Mouse (Mus musculus) thymus, postnatal 36 days (tissue): ENCODE results near the gene Acvr1.

Experiments
- DNase-seq, 2 experiments: peaks; one replicate each; pipeline ENCODE4 v3.0.0; 2022; ENCODE audit warnings: mixed read lengths in 2 of 2

The Acvr1 gene

GRCm38 (mm10) chr2:58557045-58557845, 9.7 kb downstream of the Acvr1 start:
- DNase-seq, result no peak

- no peak for DNase-seq
Measured at GRCm38 (mm10) chr2:58552296-58552695, 14.7 kb downstream of the Acvr1 start.

- DNase-seq, result no peak
Measured at GRCm38 (mm10) chr2:58551866-58552265, 15.1 kb downstream of the Acvr1 start.

GRCm38 (mm10) chr2:58550488-58550887, 16.5 kb downstream of the Acvr1 start:
- no peak for DNase-seq

GRCm38 (mm10) chr2:58549960-58550359, 17.0 kb downstream of the Acvr1 start:
- no peak for DNase-seq

GRCm38 (mm10) chr2:58548943-58549342, 18.0 kb downstream of the Acvr1 start:
- DNase-seq, result no peak

- DNase-seq, result no peak
Measured at GRCm38 (mm10) chr2:58546264-58546663, 20.7 kb downstream of the Acvr1 start.

GRCm38 (mm10) chr2:58544368-58544767, 22.6 kb downstream of the Acvr1 start:
- no peak for DNase-seq

GRCm38 (mm10) chr2:58543252-58543651, 23.7 kb downstream of the Acvr1 start:
- DNase-seq, result no peak

GRCm38 (mm10) chr2:58538196-58538595, 28.8 kb downstream of the Acvr1 start:
- DNase-seq, result no peak

GRCm38 (mm10) chr2:58536796-58537195, 30.2 kb downstream of the Acvr1 start:
- DNase-seq, result no peak

- no peak for DNase-seq
Measured at GRCm38 (mm10) chr2:58535233-58535632, 31.7 kb downstream of the Acvr1 start.

- no peak for DNase-seq
Measured at GRCm38 (mm10) chr2:58534379-58534778, 32.6 kb downstream of the Acvr1 start.

- DNase-seq, result no peak
Measured at GRCm38 (mm10) chr2:58533521-58534001, 33.4 kb downstream of the Acvr1 start.

- peak in 1 of 2 experiments; percentile 6 for DNase-seq
Measured at GRCm38 (mm10) chr2:58532260-58532850, 34.6 kb downstream of the Acvr1 start.

GRCm38 (mm10) chr2:58530521-58530920, 36.4 kb downstream of the Acvr1 start:
- DNase-seq, result no peak

GRCm38 (mm10) chr2:58529860-58530440, 37.0 kb downstream of the Acvr1 start:
- no peak for DNase-seq

GRCm38 (mm10) chr2:58529384-58529783, 37.6 kb downstream of the Acvr1 start:
- DNase-seq, result no peak

- no peak for DNase-seq
Measured at GRCm38 (mm10) chr2:58527786-58528185, 39.2 kb downstream of the Acvr1 start.

GRCm38 (mm10) chr2:58524356-58524755, 42.6 kb downstream of the Acvr1 start:
- no peak for DNase-seq

- no peak for DNase-seq
Measured at GRCm38 (mm10) chr2:58523894-58524293, 43.1 kb downstream of the Acvr1 start.

- no peak for DNase-seq
Measured at GRCm38 (mm10) chr2:58523097-58523496, 43.9 kb downstream of the Acvr1 start.

GRCm38 (mm10) chr2:58521621-58522020, 45.3 kb downstream of the Acvr1 start:
- no peak for DNase-seq

- no peak for DNase-seq
Measured at GRCm38 (mm10) chr2:58520727-58521126, 46.2 kb downstream of the Acvr1 start.
